Mouse (Mus musculus): ENCODE data around the gene Scrn1. TPM values are rescaled to one million over a fixed set of nuclear protein-coding genes. Genes with fewer than 3 reads are reported as not detected.

Scrn1 gene
- polyA plus RNA-seq, 1 experiment = 4.9 TPM

DNA sequence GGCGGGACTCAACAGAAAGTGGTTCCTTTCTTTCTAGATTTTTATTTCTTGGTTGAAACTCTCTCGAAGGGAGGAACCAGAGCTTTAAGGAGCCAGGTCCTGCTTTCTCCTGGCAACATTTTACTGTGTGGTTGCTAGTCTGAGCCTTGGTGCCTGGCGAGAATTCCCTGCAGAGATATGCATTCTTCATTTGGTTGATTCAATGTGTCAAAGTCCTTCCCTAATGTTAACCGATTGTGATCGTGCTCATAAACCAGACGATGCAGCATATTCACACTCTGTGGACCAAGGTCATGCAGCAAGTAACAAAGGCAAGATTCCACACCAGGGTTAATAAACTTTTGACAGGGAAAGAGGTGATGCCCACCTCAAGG, 244 bp upstream of the Scrn1 start:
- no peak for DNase-seq (ENCODE audit: low read depth)

- DNase-seq (ENCODE audit: low read depth) = no peak
Observed at GRCm38 (mm10) chr6:54565012-54565411, 1.3 kb downstream of the Scrn1 start.

DNA sequence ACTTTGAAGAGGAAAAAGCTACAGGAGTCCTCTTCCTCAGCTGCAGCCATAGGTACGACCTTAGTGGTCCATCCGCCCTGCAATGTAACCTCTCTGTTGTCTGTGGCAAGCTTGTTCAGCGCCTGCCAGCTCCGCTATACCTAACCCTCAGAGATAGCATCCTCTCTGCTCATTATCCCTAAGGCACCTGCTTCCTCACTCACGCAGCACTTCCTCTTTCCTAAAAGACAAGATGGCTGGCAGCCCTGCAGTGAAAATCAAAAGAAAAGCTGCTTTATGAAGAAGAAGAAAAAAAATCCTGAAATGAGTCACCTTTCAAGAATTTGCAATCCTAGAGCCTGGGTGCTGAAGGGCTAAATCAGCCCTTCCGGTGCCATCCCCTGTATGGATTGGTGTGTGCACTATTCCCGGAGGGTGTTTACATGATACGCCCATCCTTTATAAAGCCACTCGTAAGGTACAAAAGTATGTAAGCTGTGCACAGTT, 1.7 kb downstream of the Scrn1 start:
- DNase-seq (ENCODE audit: low read depth) = no peak

DNA sequence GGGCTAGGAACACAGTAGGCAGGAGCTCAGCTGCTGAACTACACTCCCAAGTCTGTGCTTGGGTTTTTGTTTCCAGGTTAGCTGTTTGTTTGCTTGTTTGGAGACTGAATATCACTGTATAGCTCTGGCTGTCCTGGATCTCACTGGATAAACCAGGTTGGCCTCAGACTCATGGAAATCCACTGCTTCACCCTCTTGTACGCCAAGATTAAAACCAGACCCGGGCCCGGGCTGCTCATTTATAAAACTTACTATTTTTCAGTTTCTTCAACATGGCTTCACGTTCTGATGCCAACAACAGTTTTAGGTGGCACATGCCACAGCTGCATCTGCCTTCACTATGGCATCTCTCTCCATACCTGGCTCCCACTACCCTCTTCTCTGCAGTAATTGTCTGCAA, 2.7 kb downstream of the Scrn1 start:
- no peak for DNase-seq (ENCODE audit: low read depth)

GRCm38 (mm10) chr6:54562018-54562809, 4.1 kb downstream of the Scrn1 start:
- no peak for DNase-seq (ENCODE audit: low read depth)

- DNase-seq (ENCODE audit: low read depth) = no peak
Observed at GRCm38 (mm10) chr6:54558466-54558865, 7.8 kb downstream of the Scrn1 start.

- DNase-seq (ENCODE audit: low read depth) = no peak
Observed at GRCm38 (mm10) chr6:54557671-54558070, 8.6 kb downstream of the Scrn1 start.

DNA sequence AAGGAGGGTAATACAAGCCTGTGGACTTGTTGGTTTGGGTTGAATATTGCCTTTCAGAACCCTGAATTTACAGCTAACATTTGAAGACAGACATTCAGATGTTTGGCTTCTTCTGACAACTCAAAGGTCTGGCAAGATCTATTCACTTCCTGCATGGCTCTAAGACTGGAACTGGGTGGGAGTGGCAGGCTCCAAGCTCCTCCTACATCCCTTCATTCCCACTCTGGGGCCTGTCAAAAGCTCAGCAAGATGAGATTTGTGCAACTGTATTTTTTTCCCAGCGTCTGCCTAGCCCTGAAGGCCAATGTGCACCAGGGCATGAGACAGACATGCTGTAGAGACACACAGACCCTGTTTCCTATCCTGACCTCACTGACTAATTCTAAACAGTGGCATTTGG, 10.5 kb downstream of the Scrn1 start:
- no peak for DNase-seq (ENCODE audit: low read depth)

GRCm38 (mm10) chr6:54554341-54555110, 11.8 kb downstream of the Scrn1 start:
- DNase-seq (ENCODE audit: low read depth) = no peak

DNA sequence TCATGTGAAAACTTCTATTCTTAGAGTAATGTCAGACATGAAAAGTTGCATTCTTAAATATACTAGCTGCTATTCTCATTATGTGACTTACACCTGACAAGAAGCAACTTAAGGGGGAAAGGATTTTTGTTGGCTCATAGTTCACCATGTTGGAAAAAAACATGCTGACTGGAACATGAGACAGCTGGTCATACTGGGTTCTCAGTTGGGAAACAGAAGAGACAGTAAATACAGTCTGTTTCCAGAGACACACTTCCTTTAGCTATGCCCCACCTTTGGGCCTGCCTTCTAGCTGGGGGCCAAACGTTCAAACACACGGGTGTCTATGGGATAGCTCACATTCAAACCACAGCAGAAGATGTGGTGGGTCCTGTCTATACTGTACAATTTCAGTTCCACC, 12.7 kb downstream of the Scrn1 start:
- DNase-seq (ENCODE audit: low read depth) = no peak

DNA sequence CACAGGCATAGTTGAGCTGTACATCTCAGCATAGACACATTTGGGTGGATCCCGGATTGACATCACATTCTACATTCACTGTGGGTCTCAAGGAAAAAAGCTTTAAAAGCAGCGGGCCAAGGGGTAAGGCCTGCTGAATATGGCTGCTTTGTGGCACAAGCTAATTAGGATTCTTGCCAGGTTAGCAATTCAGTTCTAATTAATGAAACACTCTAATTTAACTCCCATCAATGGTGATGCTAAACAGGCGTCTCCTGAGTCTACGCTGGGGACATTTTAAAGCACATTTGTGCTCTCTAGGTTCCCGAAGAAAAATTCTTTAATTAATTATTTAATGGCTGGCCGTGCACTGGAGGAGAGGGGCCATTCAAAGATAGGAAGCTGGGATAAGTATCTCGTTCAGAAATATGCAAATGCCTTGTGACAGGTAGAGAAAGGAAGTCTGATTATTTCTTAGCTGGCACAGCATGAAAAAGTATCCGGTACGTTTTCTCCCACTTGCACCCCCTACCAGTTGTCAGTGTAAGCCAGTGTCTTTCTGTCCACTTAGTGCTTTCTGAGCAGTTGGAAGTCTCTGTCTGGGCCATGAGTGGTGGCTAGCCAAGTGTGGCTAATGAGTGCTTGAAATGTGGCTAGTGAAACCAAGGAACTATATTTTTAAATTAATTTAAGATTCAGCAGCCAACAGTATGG, 13.4 kb downstream of the Scrn1 start:
- DNase-seq (ENCODE audit: low read depth) = no peak

DNA sequence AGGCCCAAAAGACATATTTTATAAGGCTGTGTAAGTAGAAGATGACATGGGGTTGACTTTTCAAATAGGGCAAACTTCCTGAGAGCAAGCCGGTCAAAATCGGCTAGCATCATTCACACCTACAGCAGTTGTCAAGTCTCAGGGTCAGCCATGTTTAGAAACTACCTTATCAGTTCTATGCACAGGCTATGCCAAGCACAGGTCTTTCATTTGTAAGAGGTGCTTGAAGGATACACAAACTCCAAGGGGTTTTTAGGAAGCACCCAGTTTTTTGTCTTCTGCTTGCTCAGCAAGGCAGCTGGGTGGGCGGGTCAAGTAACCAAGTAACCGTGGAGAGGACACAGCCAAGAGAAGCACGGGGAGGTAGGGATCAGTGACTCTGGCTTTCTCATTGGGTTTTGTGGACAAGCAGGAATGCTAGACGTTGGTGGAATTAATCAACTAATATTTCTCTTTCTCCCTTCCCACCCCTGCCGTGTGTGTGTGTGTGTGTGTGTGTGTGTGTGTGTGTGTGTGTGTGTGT, 15.4 kb downstream of the Scrn1 start:
- DNase-seq (ENCODE audit: low read depth) = no peak

DNA sequence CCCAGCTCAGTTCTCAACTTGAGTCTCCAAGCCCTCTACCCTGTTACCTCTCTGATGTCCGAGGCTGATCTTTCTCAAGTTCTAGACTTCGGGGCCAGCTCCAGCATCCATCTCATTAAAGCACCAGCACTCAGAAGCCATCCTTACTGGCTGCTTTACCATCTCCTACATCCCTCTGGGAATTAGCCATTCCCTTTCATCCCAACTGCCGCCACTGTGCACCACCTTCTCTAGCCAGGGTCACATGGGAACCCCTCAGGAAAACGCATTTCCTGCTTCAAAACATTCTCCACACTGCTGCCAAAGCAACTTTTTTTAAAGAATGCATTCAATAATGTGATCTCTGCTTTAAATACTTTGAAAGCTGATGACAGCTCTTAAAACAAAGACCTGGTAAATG, 17.0 kb downstream of the Scrn1 start:
- DNase-seq (ENCODE audit: low read depth) = no peak

- no peak for DNase-seq (ENCODE audit: low read depth)
Observed at GRCm38 (mm10) chr6:54548314-54549019, 17.8 kb downstream of the Scrn1 start.

DNA sequence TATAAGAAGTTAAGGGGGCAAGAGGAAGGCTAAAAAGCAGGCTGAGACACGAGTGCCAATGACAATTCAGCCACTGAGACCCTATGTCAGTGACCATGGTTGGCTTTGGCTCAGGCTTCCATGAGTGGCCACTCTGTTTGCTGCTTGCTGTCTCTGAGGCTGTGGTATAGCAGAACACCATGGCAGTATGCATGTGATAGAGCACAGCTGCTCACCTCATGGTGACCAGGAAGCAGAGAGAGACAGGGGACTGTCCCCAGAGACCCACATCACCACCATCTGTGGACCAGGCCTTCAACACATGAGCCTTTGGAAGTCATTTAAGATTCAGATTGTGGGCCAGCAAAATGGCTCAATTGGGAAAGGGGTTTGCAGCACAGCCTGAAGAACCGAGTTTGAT, 22.6 kb downstream of the Scrn1 start:
- no peak for DNase-seq (ENCODE audit: low read depth)

- DNase-seq (ENCODE audit: low read depth) = no peak
Observed at GRCm38 (mm10) chr6:54542836-54543235, 23.5 kb downstream of the Scrn1 start.

- no peak for DNase-seq (ENCODE audit: low read depth)
Observed at GRCm38 (mm10) chr6:54540252-54540887, 25.9 kb downstream of the Scrn1 start.

- no peak for DNase-seq (ENCODE audit: low read depth)
Observed at GRCm38 (mm10) chr6:54539396-54539795, 26.9 kb downstream of the Scrn1 start.

- no peak for DNase-seq (ENCODE audit: low read depth)
Observed at GRCm38 (mm10) chr6:54538773-54539173, 27.5 kb downstream of the Scrn1 start.

DNA sequence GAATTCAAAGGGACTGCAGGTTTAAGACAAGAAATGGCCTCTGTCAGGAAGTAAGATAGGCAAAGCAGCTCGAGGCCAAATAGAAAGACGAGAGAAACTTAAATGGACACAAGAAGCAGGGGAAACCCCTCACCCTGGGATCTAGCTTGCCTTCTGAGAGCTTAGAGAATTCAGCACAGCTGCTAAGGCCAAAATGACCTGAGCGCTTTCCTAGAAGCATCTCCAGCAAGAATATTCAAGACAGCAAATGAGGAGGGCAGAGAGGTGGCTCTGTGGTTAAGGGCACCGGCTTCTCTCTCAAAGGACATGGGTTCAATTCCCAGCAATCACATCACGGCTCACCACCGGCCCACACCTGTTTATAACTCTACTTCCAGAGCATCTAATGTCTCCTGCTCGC, 29.2 kb downstream of the Scrn1 start:
- DNase-seq (ENCODE audit: low read depth) = no peak

DNA sequence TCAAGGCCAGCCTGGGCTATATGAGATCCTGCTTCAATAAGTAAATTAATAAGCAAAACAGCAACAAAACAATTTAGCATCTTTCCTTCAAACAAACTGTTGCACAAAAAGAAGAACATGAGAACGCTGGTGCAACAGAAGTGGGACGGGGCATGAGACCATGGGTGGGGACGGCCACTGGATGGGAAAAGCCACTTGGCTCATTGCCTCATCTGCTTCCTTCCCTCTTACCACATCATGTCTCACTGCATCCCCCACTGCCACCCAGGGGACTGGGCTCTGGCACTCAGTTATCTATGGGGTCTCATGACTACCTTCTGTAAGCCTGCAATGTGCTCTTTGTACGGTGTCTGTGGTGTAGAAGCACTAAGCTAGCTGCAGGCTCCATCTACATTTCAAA, 30.8 kb downstream of the Scrn1 start:
- no peak for DNase-seq (ENCODE audit: low read depth)
